21 mouse cellular contexts compared by ENCODE assay signal in genomic region chr6:117426363-117426762, GRCm38 (mm10).
"Had no signal": no experiment of that assay in that cellular context is flagged by ENCODE, and none has a peak within 500 bp of the region (broad histone marks: within the 10 kb centered on the region; RNA-seq: fewer than 3 reads in every experiment).

No protein-coding gene starts in this region.

- H3K27me3 ChIP-seq: hindbrain, embryonic 13.5 days; hindbrain, embryonic 15.5 days; intestine, embryonic 15.5 days; liver, embryonic 12.5 days had no signal

- DNase-seq: gastrocnemius, postnatal 14 days; gastrocnemius, postnatal 36 days; heart, adult 18-20 months; heart, postnatal 10 days; kidney, adult 18-20 months; kidney, adult 8-10 months; kidney, postnatal 10 days; kidney, postnatal 25 days; kidney, postnatal 4 days had no signal

- H3K4me3 ChIP-seq: heart, embryonic 12.5 days; hindbrain, embryonic 13.5 days; hindbrain, embryonic 15.5 days; intestine, embryonic 15.5 days; layer of hippocampus, adult 2 months; left cerebral cortex, adult 2 months; limb, embryonic 13.5 days; limb, embryonic 15.5 days; liver, embryonic 12.5 days had no signal

- ATAC-seq: inflammation-experienced regulatory T-cells, adult 6 months; intestine, embryonic 15.5 days; intestine, postnatal 0 days; liver, embryonic 12.5 days had no signal

- H3K4me2 ChIP-seq: heart, embryonic 12.5 days; hindbrain, embryonic 13.5 days; hindbrain, embryonic 15.5 days; intestine, embryonic 15.5 days; limb, embryonic 13.5 days; limb, embryonic 15.5 days; liver, embryonic 12.5 days had no signal

- H3K9me3 ChIP-seq: hindbrain, embryonic 13.5 days; hindbrain, embryonic 15.5 days; intestine, embryonic 15.5 days; limb, embryonic 13.5 days; limb, embryonic 15.5 days; liver, embryonic 12.5 days had no signal

- H3K9ac ChIP-seq: heart, embryonic 12.5 days; hindbrain, embryonic 13.5 days; hindbrain, embryonic 15.5 days; intestine, embryonic 15.5 days; limb, embryonic 13.5 days; limb, embryonic 15.5 days; liver, embryonic 12.5 days; liver, embryonic 14.5 days had no signal

- H3K4me1 ChIP-seq: liver, embryonic 12.5 days had no signal

- H3K27ac ChIP-seq: hindbrain, embryonic 13.5 days; hindbrain, embryonic 15.5 days; intestine, embryonic 15.5 days; layer of hippocampus, adult 2 months; left cerebral cortex, adult 2 months; limb, embryonic 13.5 days; limb, embryonic 15.5 days; liver, embryonic 12.5 days; liver, embryonic 14.5 days had no signal

- H3K36me3 ChIP-seq: heart, embryonic 12.5 days; hindbrain, embryonic 13.5 days; hindbrain, embryonic 15.5 days; intestine, embryonic 15.5 days; limb, embryonic 13.5 days; limb, embryonic 15.5 days; liver, embryonic 12.5 days had no signal
